Mouse (Mus musculus) stomach, postnatal 0 days (tissue): ENCODE measurements around the gene Aire.

ENCODE experiments used
- CTCF ChIP-seq: IDR thresholded peaks from 2 replicates; pipeline ENCODE4 v1.5.1; 2016; ENCODE audit warnings: antibody characterized with exemption, low read depth, mild to moderate bottlenecking, moderate library complexity
- EP300 ChIP-seq: optimal IDR thresholded peaks from 2 replicates; pipeline ENCODE3; 2016; ENCODE audit warnings: antibody characterized with exemption

GRCm38 (mm10) chr10:78007203-78007602 is 36.2 kb downstream of the Aire start:
- TF ChIP-seq EP300 (no peak), CTCF (no peak)
